Mouse (Mus musculus) neural tube, embryonic 15.5 days (tissue): ENCODE measurements around the gene Prkar1b. TPM values are rescaled to one million over a fixed set of nuclear protein-coding genes. Genes with fewer than 3 reads are reported as not detected.
A peak's percentile ranks its signal among the peaks of the same experiment; 100 is the strongest.

Source experiments
- ATAC-seq: fragments of 200-750 bp; cut with Nextera tagmentation; 2 replicates; pipeline ENCODE4 v1.8.0; 2017; ENCODE audit warnings: mild to moderate bottlenecking, moderate TSS enrichment, moderate library complexity; ENCODE audit not compliant: low FRiP score
- H3K27ac ChIP-seq: fragments of 300-500 bp; sonication (generic); replicated peaks from 2 replicates; pipeline ENCODE4 v1.5.1; 2015; ENCODE audit warnings: mild to moderate bottlenecking, inconsistent platforms
- H3K27me3 ChIP-seq: fragments of 300-500 bp; sonication (generic); replicated peaks from 2 replicates; pipeline ENCODE4 v1.6.1; 2015; ENCODE audit warnings: inconsistent platforms
- H3K36me3 ChIP-seq: fragments of 300-500 bp; sonication (generic); 2 replicates; pipeline ENCODE4 v1.6.1; 2015; ENCODE audit warnings: inconsistent platforms
- H3K4me1 ChIP-seq: fragments of 300-500 bp; sonication (generic); 2 replicates; pipeline ENCODE4 v1.6.1; 2015; ENCODE audit warnings: inconsistent platforms
- H3K4me2 ChIP-seq: fragments of 300-500 bp; sonication (generic); 2 replicates; pipeline ENCODE4 v1.6.1; 2015; ENCODE audit warnings: inconsistent platforms, mild to moderate bottlenecking, moderate library complexity
- H3K4me3 ChIP-seq: fragments of 300-500 bp; sonication (generic); replicated peaks from 2 replicates; pipeline ENCODE4 v1.5.1; 2015; ENCODE audit warnings: mild to moderate bottlenecking, inconsistent platforms
- H3K9ac ChIP-seq: fragments of 300-500 bp; sonication (generic); replicated peaks from 2 replicates; pipeline ENCODE4 v1.6.1; 2015; ENCODE audit warnings: mild to moderate bottlenecking, inconsistent platforms
- H3K9me3 ChIP-seq: fragments of 300-500 bp; sonication (generic); replicated peaks from 2 replicates; pipeline ENCODE4 v1.6.1; 2016; ENCODE audit warnings: inconsistent platforms
- WGBS: fragments of 180-500 bp; shearing (Covaris S2); methylation state at CpG from one replicate; pipeline ENCODE4 v1.1.7; 2015; ENCODE audit warnings: mixed read lengths; 5-methylcytosine and 5-hydroxymethylcytosine counted together
- polyA plus RNA-seq: library from polyadenylated mRNA; unstranded; fragments of >200 nt; fragmentation: Nextera tagmentation; extraction: Ambion mirVana; gene quantifications from 2 replicates; pipeline ENCODE4 v1.2.1, GENCODE M21; 2015

Prkar1b gene
- polyA plus RNA-seq, 1 experiment from 2014 or later = 321 TPM

- H3K9me3 ChIP-seq = no peaks in the 10 kb centered on the region
- ATAC-seq = no peak
- no peak overlapping the region for H3K9ac ChIP-seq
- H3K36me3 ChIP-seq = peaks cover 31% of the 10 kb centered on the region
- 67% methylated on average over 6 of the region's 6 CpGs for WGBS
- H3K4me1 ChIP-seq = no peaks in the 10 kb centered on the region
- H3K27me3 ChIP-seq = no peaks in the 10 kb centered on the region
- H3K4me2 ChIP-seq = no peak overlapping the region
- no peak overlapping the region for H3K27ac ChIP-seq
- no peak overlapping the region for H3K4me3 ChIP-seq
These were observed 129.2 kb downstream of the Prkar1b start for GRCm38 (mm10) chr5:139020595-139020994.

DNA sequence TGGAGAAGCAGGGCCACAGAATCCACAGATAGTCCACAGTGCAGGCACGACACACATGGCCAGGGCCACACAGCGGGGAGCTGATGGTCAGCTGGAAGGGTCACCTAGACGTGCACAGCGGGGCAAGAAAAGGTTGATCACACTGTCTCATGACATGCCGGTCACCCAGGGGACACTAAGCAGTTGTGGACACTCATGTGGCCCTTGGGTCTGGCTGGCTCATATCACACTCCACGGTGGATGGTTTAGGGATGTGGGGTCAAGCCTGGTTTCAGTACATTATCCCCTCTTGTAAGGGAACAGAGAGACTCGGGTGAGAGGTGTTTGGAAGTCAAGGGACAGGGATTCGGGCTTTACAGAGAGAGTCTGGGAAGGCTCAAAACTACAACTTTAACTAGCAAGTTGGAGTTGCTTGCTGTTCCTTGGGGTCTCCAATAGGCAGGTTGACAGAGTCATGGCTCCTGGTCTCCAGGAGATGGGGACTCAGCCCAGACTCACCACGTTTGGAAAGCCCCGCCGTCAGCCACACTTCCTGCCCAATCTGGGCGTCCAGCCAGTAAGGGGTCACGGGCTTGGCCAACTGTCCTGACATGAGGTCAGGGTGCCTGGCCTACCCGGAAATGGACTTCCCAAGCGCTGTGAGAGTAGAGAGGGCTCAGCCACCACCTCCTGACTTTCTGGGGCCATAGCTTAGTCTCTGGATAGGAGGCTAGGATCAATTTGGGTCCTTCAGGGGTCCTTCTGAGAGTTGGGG is 132.3 kb downstream of the Prkar1b start:
- H3K36me3 ChIP-seq = peaks cover 31% of the 10 kb centered on the region
- H3K4me3 ChIP-seq = no peak overlapping the region
- no peak for ATAC-seq
- H3K27me3 ChIP-seq = no peaks in the 10 kb centered on the region
- no peak overlapping the region for H3K9ac ChIP-seq
- H3K9me3 ChIP-seq = no peaks in the 10 kb centered on the region
- H3K27ac ChIP-seq = no peak overlapping the region
- no peak overlapping the region for H3K4me2 ChIP-seq
- WGBS = 84% methylated on average over 15 of the region's 15 CpGs
- H3K4me1 ChIP-seq = no peaks in the 10 kb centered on the region

DNA sequence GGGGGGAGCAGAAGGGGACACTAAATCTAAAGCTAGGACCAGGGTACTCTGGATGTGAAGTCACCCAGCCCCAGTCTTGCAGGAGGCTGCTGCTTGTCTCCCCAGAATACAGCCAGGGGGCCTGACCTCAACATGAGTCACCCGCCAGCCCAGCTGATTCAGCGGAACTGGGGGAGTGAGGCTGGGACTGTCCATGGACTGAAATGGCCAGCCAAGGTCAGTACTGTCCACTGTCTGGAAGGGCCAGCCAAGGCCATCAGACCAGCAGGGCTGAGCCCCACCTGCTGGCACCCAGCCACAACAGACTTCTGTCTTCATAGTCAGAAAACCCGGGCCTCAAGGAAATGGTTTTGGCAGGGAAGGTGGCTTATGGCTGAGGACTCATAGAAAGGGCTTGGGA is 134.7 kb downstream of the Prkar1b start:
- no peaks in the 10 kb centered on the region for H3K4me1 ChIP-seq
- no peak overlapping the region for H3K4me2 ChIP-seq
- H3K36me3 ChIP-seq = peaks cover 30% of the 10 kb centered on the region
- 79% methylated on average over 3 of the region's 3 CpGs for WGBS
- H3K27me3 ChIP-seq = no peaks in the 10 kb centered on the region
- no peak overlapping the region for H3K4me3 ChIP-seq
- no peak overlapping the region for H3K27ac ChIP-seq
- no peak overlapping the region for H3K9ac ChIP-seq
- H3K9me3 ChIP-seq = no peaks in the 10 kb centered on the region
- ATAC-seq = no peak

- no peaks in the 10 kb centered on the region for H3K36me3 ChIP-seq
- H3K4me3 ChIP-seq = no peak overlapping the region
- ATAC-seq = no peak
- no peak overlapping the region for H3K9ac ChIP-seq
- WGBS = 67% methylated on average over 2 of the region's 2 CpGs
- H3K4me2 ChIP-seq = no peak overlapping the region
- no peaks in the 10 kb centered on the region for H3K4me1 ChIP-seq
- no peaks in the 10 kb centered on the region for H3K9me3 ChIP-seq
- H3K27ac ChIP-seq = no peak overlapping the region
- 0 out of 2 replicates have a peak, but pooled peaks cover 2% of the 10 kb centered on the region for H3K27me3 ChIP-seq
These were observed 139.2 kb downstream of the Prkar1b start for GRCm38 (mm10) chr5:139010649-139011048.

- no peak overlapping the region for H3K9ac ChIP-seq
- WGBS = 55% methylated on average over 4 of the region's 4 CpGs
- no peaks in the 10 kb centered on the region for H3K36me3 ChIP-seq
These were observed 142.5 kb downstream of the Prkar1b start for GRCm38 (mm10) chr5:139007141-139007775.

DNA sequence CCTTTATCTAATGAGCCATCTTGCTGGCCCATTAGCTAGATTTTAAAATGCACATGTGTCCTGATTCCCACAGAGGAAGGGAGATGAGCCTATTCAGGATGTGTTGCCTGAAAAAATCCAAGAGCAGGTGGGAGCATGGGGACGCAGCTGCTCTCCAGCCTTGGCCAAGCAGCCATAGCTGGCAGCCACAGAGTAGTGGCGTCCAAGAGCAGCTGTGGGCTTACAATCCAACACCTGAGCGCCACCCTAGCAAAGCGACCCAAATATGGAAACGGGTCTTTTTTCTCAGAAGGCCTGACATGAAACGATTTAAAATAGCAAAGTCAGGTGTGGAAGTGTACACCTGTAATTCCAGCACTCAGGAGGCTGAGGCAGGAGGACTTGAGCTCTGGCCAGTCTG is 145.2 kb downstream of the Prkar1b start:
- no peaks in the 10 kb centered on the region for H3K9me3 ChIP-seq
- H3K27ac ChIP-seq = no peak overlapping the region
- no peak overlapping the region for H3K9ac ChIP-seq
- peaks cover 8% of the 10 kb centered on the region for H3K27me3 ChIP-seq
- H3K36me3 ChIP-seq = no peaks in the 10 kb centered on the region
- WGBS = 61% methylated on average over 6 of the region's 6 CpGs
- no peak overlapping the region for H3K4me2 ChIP-seq
- H3K4me1 ChIP-seq = no peaks in the 10 kb centered on the region
- ATAC-seq = no peak
- H3K4me3 ChIP-seq = no peak overlapping the region

More at GRCm38 (mm10) chr5:139007141-139007775, 142.5 kb downstream of the Prkar1b start:
- ATAC-seq = no peak
- no peak overlapping the region for H3K27ac ChIP-seq
- no peak overlapping the region for H3K4me3 ChIP-seq
- no peaks in the 10 kb centered on the region for H3K4me1 ChIP-seq
- H3K4me2 ChIP-seq = no peak overlapping the region
- 0 out of 2 replicates have a peak, but pooled peaks cover 3% of the 10 kb centered on the region for H3K27me3 ChIP-seq
- H3K9me3 ChIP-seq = no peaks in the 10 kb centered on the region

DNA sequence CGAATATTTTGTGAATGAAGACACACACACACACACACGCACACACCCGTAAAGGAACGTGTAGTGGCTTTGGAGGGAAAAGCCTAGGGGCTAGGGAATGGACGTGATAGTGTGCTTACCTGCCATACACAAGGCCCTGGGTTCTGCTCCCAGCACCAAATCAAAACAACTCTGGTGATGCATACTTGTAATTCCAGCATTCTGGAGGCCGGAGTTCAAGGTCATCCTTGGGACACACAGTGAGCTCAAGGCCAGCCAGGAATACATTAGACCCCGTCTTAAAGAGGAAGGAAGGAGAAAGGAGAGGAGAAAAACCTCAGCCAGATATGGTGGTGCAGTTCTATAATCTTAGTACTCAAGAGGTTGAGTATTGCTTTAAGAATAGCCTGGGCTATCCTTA is 150.1 kb downstream of the Prkar1b start:
- H3K4me1 ChIP-seq = peaks cover 38% of the 10 kb centered on the region
- H3K9ac ChIP-seq = no peak overlapping the region
- H3K27ac ChIP-seq = no peak overlapping the region
- no peaks in the 10 kb centered on the region for H3K9me3 ChIP-seq
- no peaks in the 10 kb centered on the region for H3K36me3 ChIP-seq
- no peak for ATAC-seq
- H3K4me3 ChIP-seq = no peak overlapping the region
- H3K4me2 ChIP-seq = no peak overlapping the region
- H3K27me3 ChIP-seq = peaks cover 35% of the 10 kb centered on the region
- 65% methylated on average over 7 of the region's 7 CpGs for WGBS

- peaks cover 35% of the 10 kb centered on the region for H3K27me3 ChIP-seq
- peak overlapping the region; percentile 98 for H3K4me2 ChIP-seq
- H3K36me3 ChIP-seq = no peaks in the 10 kb centered on the region
- WGBS = 1% methylated on average over 30 of the region's 30 CpGs
- peaks cover 54% of the 10 kb centered on the region for H3K4me1 ChIP-seq
- peak overlapping the region; percentile 11 for H3K9ac ChIP-seq
- no peaks in the 10 kb centered on the region for H3K9me3 ChIP-seq
- H3K27ac ChIP-seq = no peak overlapping the region
- ATAC-seq = no peak
- H3K4me3 ChIP-seq = peak overlapping the region; percentile 34
These were observed 151.7 kb downstream of the Prkar1b start for GRCm38 (mm10) chr5:138997936-138998580.

DNA sequence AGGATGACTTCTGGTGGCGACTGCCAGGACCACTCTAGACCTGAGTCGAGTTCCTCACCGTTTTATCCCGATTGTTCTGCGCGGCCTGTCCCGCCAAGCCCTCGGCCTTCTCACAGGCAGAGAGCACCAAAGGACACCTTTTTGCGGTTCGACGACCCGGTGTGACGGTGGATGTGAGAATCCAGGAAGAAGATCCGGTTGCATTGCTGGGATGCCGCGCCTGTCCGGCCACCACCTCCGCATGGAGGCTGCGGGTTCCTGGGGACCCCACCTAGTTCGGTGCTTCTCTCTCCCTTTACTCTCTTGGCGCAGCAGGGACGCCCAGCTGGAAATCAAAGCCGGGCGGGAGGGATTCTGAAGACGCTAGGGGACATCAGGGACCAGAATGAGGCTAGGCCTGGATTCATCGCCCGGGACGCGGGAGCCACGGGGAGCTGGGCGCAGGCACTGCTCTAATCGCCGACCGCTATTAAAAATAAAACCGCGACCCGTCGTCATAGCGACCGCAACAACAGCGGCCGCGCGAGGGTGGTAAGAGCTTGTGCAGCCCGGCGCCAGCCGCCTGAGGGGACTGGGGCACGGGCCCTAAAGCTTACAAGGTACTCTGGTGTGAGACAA is 152.5 kb downstream of the Prkar1b start, which contains the start of gene Pdgfa:
TSS of gene Pdgfa (minus strand) at position 200 of the 618 bp plus-strand sequence.
- no peaks in the 10 kb centered on the region for H3K36me3 ChIP-seq
- peaks cover 42% of the 10 kb centered on the region for H3K27me3 ChIP-seq
- peak within 1 kb of the TSS; percentile 80 for H3K4me3 ChIP-seq
- peaks cover 62% of the 10 kb centered on the region for H3K4me1 ChIP-seq
- no peak for ATAC-seq
- H3K9ac ChIP-seq = peak within 1 kb of the TSS; percentile 83
- H3K9me3 ChIP-seq = no peaks in the 10 kb centered on the region
- H3K4me2 ChIP-seq = peak within 1 kb of the TSS; percentile 98
- peak within 1 kb of the TSS; percentile 94 for H3K27ac ChIP-seq
- 1% methylated on average over 48 of the region's 48 CpGs for WGBS

GRCm38 (mm10) chr5:138996322-138997073 is 153.3 kb downstream of the Prkar1b start:
- Histone ChIP-seq H3K36me3 (no peaks in the 10 kb centered on the region), H3K27me3 (peaks cover 49% of the 10 kb centered on the region), H3K9ac (peak overlapping the region; percentile 83), H3K9me3 (no peaks in the 10 kb centered on the region), H3K4me1 (peaks cover 70% of the 10 kb centered on the region), H3K27ac (peak overlapping the region; percentile 94), H3K4me2 (peak overlapping the region; percentile 98), H3K4me3 (peak overlapping the region; percentile 80)
- 6% methylated on average over 24 of the region's 24 CpGs for WGBS
- no peak for ATAC-seq
